Mouse (Mus musculus): ENCODE results near the gene Spon1. TPM values are rescaled to one million over a fixed set of nuclear protein-coding genes. Genes with fewer than 3 reads are reported as not detected.
A peak's percentile ranks its signal among the peaks of the same experiment; 100 is the strongest.

Spon1 gene
- polyA plus RNA-seq, 2 experiments, result 9.0 to 13.8 TPM

DNA sequence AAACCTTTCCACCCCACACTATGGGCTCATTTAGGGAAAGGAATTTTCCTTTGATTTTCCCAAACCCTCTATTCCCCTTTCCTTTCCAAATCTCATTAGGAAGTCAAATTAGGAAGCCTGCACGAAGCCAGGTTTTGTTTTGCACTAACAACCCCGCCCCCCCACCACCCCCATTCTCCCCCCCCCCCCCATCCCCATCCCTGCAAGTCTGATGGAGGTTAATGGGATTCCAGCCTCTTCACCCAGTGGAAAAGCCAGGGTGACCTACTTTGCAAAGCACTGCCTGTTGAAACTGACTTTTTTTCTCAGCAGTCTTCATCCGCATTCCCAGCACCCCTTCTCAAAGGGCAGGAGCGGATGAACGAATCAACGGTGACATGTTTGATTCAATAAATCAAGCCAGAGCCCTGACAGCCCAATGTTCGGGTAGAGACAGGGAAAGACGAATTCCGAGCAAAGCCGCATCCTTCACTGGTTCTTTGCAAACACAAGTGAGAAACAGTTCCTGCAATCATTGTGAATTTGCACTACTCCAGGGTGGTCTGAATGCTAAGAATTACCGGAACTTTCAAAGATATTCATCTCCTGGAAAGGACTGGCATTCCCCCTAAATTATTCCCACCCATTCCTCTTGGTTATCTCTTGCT lies 254.4 kb downstream of the Spon1 start:
- TF ChIP-seq POLR2A (IDR thresholded peaks at IDR 0.05; ENCODE audit: borderline replicate concordance, extremely low read depth, insufficient read depth, insufficient read length), result no peak
- Histone ChIP-seq H3K4me1 (ENCODE audit: control insufficient read depth, insufficient read depth, low read length) (no peaks in the 10 kb centered on the region), H3K27ac (replicated peaks; ENCODE audit: low read depth, low read length) (no peak overlapping the region), H3K9me3 (ENCODE audit: control insufficient read depth, low read length) (no peaks in the 10 kb centered on the region), H3K36me3 (ENCODE audit: control insufficient read depth, insufficient read depth, low read length) (no peaks in the 10 kb centered on the region), H3K27me3 (ENCODE audit: control insufficient read depth, insufficient read depth, low read length) (no peaks in the 10 kb centered on the region), H3K4me2 (replicated peaks; ENCODE audit: low read depth, low read length, severe bottlenecking) (peak overlapping the region; percentile 63), H3K9ac (ENCODE audit: low read depth, low read length, severe bottlenecking) (peak overlapping the region; percentile 46; the same call in 1 of the 2 replicates), H3K4me3 (replicated peaks; ENCODE audit: low read length) (peak overlapping the region; percentile 37)
- no peak for DNase-seq (ENCODE audit: low spot score)
- no peak for ATAC-seq (ENCODE audit: low FRiP score, low read depth)
- WGBS, result 6% methylated on average over 11 of the region's 11 CpGs

DNA sequence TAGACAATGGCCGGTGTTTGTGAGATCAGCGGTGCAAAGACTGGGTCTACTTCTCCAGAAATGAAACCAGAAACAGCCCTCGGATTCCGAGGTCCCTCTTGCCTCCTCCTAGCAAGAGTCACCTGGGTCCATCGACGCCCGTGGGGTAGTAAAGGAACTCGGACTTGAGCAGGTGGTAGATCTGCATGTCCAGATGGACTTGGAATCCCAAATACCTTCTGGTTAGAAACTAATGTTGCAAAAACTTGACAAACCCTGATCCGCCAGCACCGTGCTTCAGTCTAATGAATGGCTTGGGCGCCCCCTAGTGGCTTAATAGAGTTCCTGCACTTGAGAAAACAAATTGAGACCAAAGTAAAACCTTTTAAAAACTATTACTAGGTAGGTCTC lies 254.9 kb downstream of the Spon1 start:
- DNase-seq (ENCODE audit: low spot score), result peak; percentile 91
- no peaks in the 10 kb centered on the region for H3K36me3 ChIP-seq (ENCODE audit: control insufficient read depth, insufficient read depth, low read length)
- peak overlapping the region; percentile 46; the same call in 1 of the 2 replicates for H3K9ac ChIP-seq (ENCODE audit: low read depth, low read length, severe bottlenecking)
- H3K4me2 ChIP-seq (replicated peaks; ENCODE audit: low read depth, low read length, severe bottlenecking), result peak overlapping the region; percentile 63
- H3K9me3 ChIP-seq (ENCODE audit: control insufficient read depth, low read length), result no peaks in the 10 kb centered on the region
- peak; percentile 69; the same call in 1 of the 2 replicates for ATAC-seq (ENCODE audit: low FRiP score, low read depth)
- no peaks in the 10 kb centered on the region for H3K4me1 ChIP-seq (ENCODE audit: control insufficient read depth, insufficient read depth, low read length)
- H3K4me3 ChIP-seq (replicated peaks; ENCODE audit: low read length), result peak overlapping the region; percentile 37
- no peak overlapping the region for H3K27ac ChIP-seq (replicated peaks; ENCODE audit: low read depth, low read length)
- TF ChIP-seq POLR2A (IDR thresholded peaks at IDR 0.05; ENCODE audit: borderline replicate concordance, extremely low read depth, insufficient read depth, insufficient read length), result 0 out of 2 replicates have a peak, but pooled peaks have one; percentile 12
- no peaks in the 10 kb centered on the region for H3K27me3 ChIP-seq (ENCODE audit: control insufficient read depth, insufficient read depth, low read length)
- 1% methylated on average over 11 of the region's 11 CpGs for WGBS

- DNase-seq (ENCODE audit: low spot score), result no peak
- Histone ChIP-seq H3K4me2 (replicated peaks; ENCODE audit: low read depth, low read length, severe bottlenecking) (no peak overlapping the region), H3K27me3 (ENCODE audit: control insufficient read depth, insufficient read depth, low read length) (no peaks in the 10 kb centered on the region), H3K9me3 (ENCODE audit: control insufficient read depth, low read length) (no peaks in the 10 kb centered on the region), H3K9ac (ENCODE audit: low read depth, low read length, severe bottlenecking) (no peak overlapping the region), H3K36me3 (ENCODE audit: control insufficient read depth, insufficient read depth, low read length) (no peaks in the 10 kb centered on the region), H3K4me3 (replicated peaks; ENCODE audit: low read length) (no peak overlapping the region), H3K4me1 (ENCODE audit: control insufficient read depth, insufficient read depth, low read length) (no peaks in the 10 kb centered on the region), H3K27ac (replicated peaks; ENCODE audit: low read depth, low read length) (no peak overlapping the region)
- no peak for TF ChIP-seq POLR2A (IDR thresholded peaks at IDR 0.05; ENCODE audit: borderline replicate concordance, extremely low read depth, insufficient read depth, insufficient read length)
- 84% methylated on average over 8 of the region's 8 CpGs for WGBS
- no peak for ATAC-seq (ENCODE audit: low FRiP score, low read depth)
Observed at GRCm38 (mm10) chr7:114026923-114027322, 261.1 kb downstream of the Spon1 start.

DNA sequence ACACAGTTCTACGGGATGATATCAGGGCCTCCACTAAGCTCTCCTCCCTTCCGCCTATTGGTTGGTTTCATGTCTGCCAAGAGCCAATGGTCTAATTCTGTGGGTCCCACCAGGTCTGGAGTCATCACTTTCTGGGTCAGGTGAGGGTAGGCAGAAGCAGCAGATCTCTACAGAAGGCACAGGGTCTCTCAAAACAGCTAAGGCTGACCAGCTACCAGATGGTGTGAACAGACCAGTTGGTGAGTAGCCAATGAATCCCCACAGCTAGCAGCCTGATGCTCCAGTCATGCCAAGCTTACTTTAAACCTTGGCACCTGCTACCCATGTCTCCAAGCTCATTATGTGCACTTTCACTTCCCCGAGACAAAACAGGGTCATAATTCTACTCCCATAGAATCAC lies 261.6 kb downstream of the Spon1 start:
- Histone ChIP-seq H3K4me2 (replicated peaks; ENCODE audit: low read depth, low read length, severe bottlenecking) (no peak overlapping the region), H3K9me3 (ENCODE audit: control insufficient read depth, low read length) (no peaks in the 10 kb centered on the region), H3K36me3 (ENCODE audit: control insufficient read depth, insufficient read depth, low read length) (no peaks in the 10 kb centered on the region), H3K4me1 (ENCODE audit: control insufficient read depth, insufficient read depth, low read length) (no peaks in the 10 kb centered on the region), H3K27ac (replicated peaks; ENCODE audit: low read depth, low read length) (no peak overlapping the region), H3K4me3 (replicated peaks; ENCODE audit: low read length) (no peak overlapping the region), H3K27me3 (ENCODE audit: control insufficient read depth, insufficient read depth, low read length) (no peaks in the 10 kb centered on the region), H3K9ac (ENCODE audit: low read depth, low read length, severe bottlenecking) (no peak overlapping the region)
- ATAC-seq (ENCODE audit: low FRiP score, low read depth), result no peak
- 96% methylated on average over 3 of the region's 3 CpGs for WGBS
- no peak for TF ChIP-seq POLR2A (IDR thresholded peaks at IDR 0.05; ENCODE audit: borderline replicate concordance, extremely low read depth, insufficient read depth, insufficient read length)
- DNase-seq (ENCODE audit: low spot score), result no peak

DNA sequence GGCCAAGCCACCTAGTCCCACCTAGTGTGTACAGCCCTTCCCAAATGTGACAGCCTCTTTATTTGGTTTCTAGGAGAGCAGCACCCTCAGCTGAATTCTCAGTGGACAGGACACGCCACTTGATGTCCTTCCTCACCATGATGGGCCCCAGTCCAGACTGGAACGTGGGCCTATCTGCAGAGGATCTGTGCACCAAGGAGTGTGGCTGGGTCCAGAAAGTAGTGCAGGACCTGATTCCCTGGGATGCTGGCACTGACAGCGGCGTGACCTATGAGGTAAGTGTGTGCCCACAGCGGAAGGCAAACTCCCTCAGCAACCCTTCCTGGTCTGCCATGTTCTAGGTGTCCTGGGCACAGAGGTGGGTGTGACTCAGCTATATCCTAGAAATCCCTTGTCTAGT lies 263.0 kb downstream of the Spon1 start:
- no peak overlapping the region for H3K27ac ChIP-seq (replicated peaks; ENCODE audit: low read depth, low read length)

More for the DNA sequence above, 263.0 kb downstream of the Spon1 start:
- DNase-seq (ENCODE audit: low spot score), result no peak
- no peak for TF ChIP-seq POLR2A (IDR thresholded peaks at IDR 0.05; ENCODE audit: borderline replicate concordance, extremely low read depth, insufficient read depth, insufficient read length)
- Histone ChIP-seq H3K4me1 (ENCODE audit: control insufficient read depth, insufficient read depth, low read length) (no peaks in the 10 kb centered on the region), H3K4me3 (replicated peaks; ENCODE audit: low read length) (no peak overlapping the region), H3K36me3 (ENCODE audit: control insufficient read depth, insufficient read depth, low read length) (no peaks in the 10 kb centered on the region), H3K27me3 (ENCODE audit: control insufficient read depth, insufficient read depth, low read length) (no peaks in the 10 kb centered on the region), H3K9me3 (ENCODE audit: control insufficient read depth, low read length) (no peaks in the 10 kb centered on the region), H3K4me2 (replicated peaks; ENCODE audit: low read depth, low read length, severe bottlenecking) (no peak overlapping the region), H3K9ac (ENCODE audit: low read depth, low read length, severe bottlenecking) (no peak overlapping the region)
- ATAC-seq (ENCODE audit: low FRiP score, low read depth), result no peak
- WGBS, result 88% methylated on average over 5 of the region's 5 CpGs

All from limb, embryonic 14.5 days (tissue).